ENCODE assay signal across 8 mouse cellular contexts in the genomic region with DNA sequence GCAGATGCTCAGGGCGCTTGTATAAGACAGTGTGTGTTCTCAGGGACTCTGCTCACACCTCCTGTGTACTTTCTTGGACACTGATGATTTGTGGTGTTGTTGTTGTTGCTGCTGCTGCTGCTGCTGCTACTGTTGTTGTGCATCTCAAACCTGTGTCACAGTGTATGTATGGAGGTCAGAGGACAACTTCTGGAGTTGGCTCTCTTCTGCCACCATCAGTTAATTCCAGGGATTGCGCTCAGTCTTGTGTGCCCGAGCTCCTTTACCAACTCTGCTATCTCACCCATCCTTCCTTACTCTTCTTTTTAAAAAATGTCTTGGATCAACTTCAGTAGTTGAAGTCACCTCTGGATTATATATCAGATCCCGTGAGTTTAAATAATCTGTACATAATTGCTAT. TPM values are rescaled to one million over a fixed set of nuclear protein-coding genes. Genes with fewer than 3 reads are reported as not detected.
A peak's percentile ranks its signal among the peaks of the same experiment; 100 is the strongest.
DNase-seq lines count a peak whose midpoint lies in the region; ATAC-seq and TF ChIP-seq lines count a peak whose summit lies in the region.

No protein-coding gene starts in this region.

- DNase-seq in layer of hippocampus, adult 2 months (ENCODE audit: low spot score in 2 of 2) = peak in 1 of 2 experiments; percentile 48
- no peak for DNase-seq in layer of hippocampus, adult 9-11 months
- peak; percentile 56 for DNase-seq in CH12.LX (ENCODE audit: extremely low read depth)
- DNase-seq in adrenal gland, postnatal 25 days = peak; percentile 38
- DNase-seq in embryo, embryonic 9.5 days (ENCODE audit: extremely low spot score) = peak; percentile 53
- peak; percentile 61 for DNase-seq in kidney, postnatal 0 days (ENCODE audit: low spot score)
- peak; percentile 12 to 49 for DNase-seq in natural killer cell, adult 2 months (ENCODE audit: low spot score in 2 of 2)

- in situ Hi-C loops in CH12.LX (cut with MboI; ENCODE audit: low pct_ligation_motif_present, low pct_unique_long_range_greater_than_20kb, low sequenced_read_pairs) = loop anchor here (10.0 kb wide), 1 partner anchor 120 kb away; no protein-coding TSS in a partner anchor

- no peak for TF ChIP-seq EP300 in CH12.LX (IDR thresholded peaks at IDR 0.05; ENCODE audit: low read length)

- no peak overlapping the region for H3K9ac ChIP-seq in CH12.LX (ENCODE audit: insufficient read depth, low read depth)
- H3K9ac ChIP-seq in kidney, postnatal 0 days (ENCODE audit: low read depth, low read length) = no peak overlapping the region
- no peak overlapping the region for H3K9ac ChIP-seq in forebrain, embryonic 15.5 days (replicated peaks)

- H3K79me2 ChIP-seq in CH12.LX (replicated peaks; ENCODE audit: control insufficient read depth, extremely low read depth, insufficient read depth, poor library complexity, severe bottlenecking) = no peaks in the 10 kb centered on the region

- H3K4me2 ChIP-seq in CH12.LX (ENCODE audit: insufficient read depth, low read depth, poor library complexity, severe bottlenecking) = no peak overlapping the region
- H3K4me2 ChIP-seq in kidney, postnatal 0 days (ENCODE audit: low read length) = no peak overlapping the region
- no peak overlapping the region for H3K4me2 ChIP-seq in forebrain, embryonic 15.5 days (replicated peaks)

- H3K9me3 ChIP-seq in CH12.LX (replicated peaks; ENCODE audit: low read length) = no peaks in the 10 kb centered on the region
- no peaks in the 10 kb centered on the region for H3K9me3 ChIP-seq in kidney, postnatal 0 days (replicated peaks; ENCODE audit: low read length)
- H3K9me3 ChIP-seq in forebrain, embryonic 15.5 days = no peaks in the 10 kb centered on the region

- no peak for TF ChIP-seq POLR2A in CH12.LX (IDR thresholded peaks at IDR 0.05; ENCODE audit: low read depth, low read length)

- H3K27me3 ChIP-seq in CH12.LX (replicated peaks) = no peaks in the 10 kb centered on the region
- no peaks in the 10 kb centered on the region for H3K27me3 ChIP-seq in kidney, postnatal 0 days (ENCODE audit: insufficient read depth, low read length)
- H3K27me3 ChIP-seq in forebrain, embryonic 15.5 days = no peaks in the 10 kb centered on the region

- peaks cover 0 to 17% of the 10 kb centered on the region in 2 experiments; a peak in 2 of 4 replicates for H3K4me1 ChIP-seq in CH12.LX (ENCODE audit: control insufficient read depth in 1 of 2, insufficient read depth in 2 of 2)
- H3K4me1 ChIP-seq in kidney, postnatal 0 days (replicated peaks; ENCODE audit: insufficient read depth, low read length) = no peaks in the 10 kb centered on the region
- no peaks in the 10 kb centered on the region for H3K4me1 ChIP-seq in forebrain, embryonic 15.5 days

- peak; percentile 59 for TF ChIP-seq RAD21 in CH12.LX (IDR thresholded peaks at IDR 0.05; ENCODE audit: low read depth, low read length)

- ATAC-seq in kidney, postnatal 0 days (replicated peaks; ENCODE audit: low FRiP score, low read depth) = no peak
- ATAC-seq in forebrain, embryonic 15.5 days (replicated peaks) = no peak

- dilution Hi-C loops in CH12.LX (cut with MboI; ENCODE audit: extremely low pct_ligation_motif_present, extremely low pct_unique_long_range_greater_than_20kb, low sequenced_read_pairs) = no loop called here

- peak; percentile 82 for TF ChIP-seq CTCF in layer of hippocampus, adult 2 months (conservative IDR thresholded peaks at IDR 0.05)
- TF ChIP-seq CTCF in CH12.LX (conservative IDR thresholded peaks at IDR 0.05 in 1 of 2, IDR thresholded peaks at IDR 0.05 in 1 of 2; ENCODE audit: low read depth in 2 of 2, low read length in 2 of 2) = peak; percentile 52 to 76
- TF ChIP-seq CTCF in kidney, postnatal 0 days (IDR thresholded peaks at IDR 0.05; ENCODE audit: low read depth) = peak; percentile 75

- WGBS in kidney, postnatal 0 days = 71% methylated on average over 4 of the region's 4 CpGs
- 73% methylated on average over 4 of the region's 4 CpGs for WGBS in forebrain, embryonic 15.5 days

- no peak overlapping the region for H3K27ac ChIP-seq in layer of hippocampus, adult 2 months
- no peak overlapping the region for H3K27ac ChIP-seq in CH12.LX (ENCODE audit: insufficient read depth, low read depth)
- no peak overlapping the region for H3K27ac ChIP-seq in kidney, postnatal 0 days
- H3K27ac ChIP-seq in forebrain, embryonic 15.5 days (replicated peaks) = no peak overlapping the region

- H3K36me3 ChIP-seq in CH12.LX (replicated peaks in 1 of 2; ENCODE audit: control insufficient read depth in 1 of 2, insufficient read depth in 1 of 2, low read length in 1 of 2) = peaks cover 10 to 42% of the 10 kb centered on the region in 2 experiments
- H3K36me3 ChIP-seq in kidney, postnatal 0 days (ENCODE audit: insufficient read depth, low read length) = 0 out of 2 replicates have a peak, but pooled peaks cover 5% of the 10 kb centered on the region
- peaks cover 10% of the 10 kb centered on the region; the same call in 1 of the 2 replicates for H3K36me3 ChIP-seq in forebrain, embryonic 15.5 days

- H3K4me3 ChIP-seq in layer of hippocampus, adult 2 months = no peak overlapping the region
- no peak overlapping the region for H3K4me3 ChIP-seq in CH12.LX (replicated peaks in 1 of 3; ENCODE audit: low read depth in 2 of 3, low read length in 2 of 3, poor library complexity in 1 of 3)
- no peak overlapping the region for H3K4me3 ChIP-seq in kidney, postnatal 0 days (replicated peaks; ENCODE audit: low read depth, low read length)
- no peak overlapping the region for H3K4me3 ChIP-seq in forebrain, embryonic 15.5 days

TF ChIP-seq in CH12.LX, 34 proteins besides CTCF, POLR2A, EP300 and RAD21:
- no peak for TF ChIP-seq ELF1 (IDR thresholded peaks at IDR 0.05; ENCODE audit: low read depth, low read length)
- TF ChIP-seq E2F4 (IDR thresholded peaks at IDR 0.05; ENCODE audit: insufficient replicate concordance, low read depth, low read length) = no peak
- TF ChIP-seq MEF2A (IDR thresholded peaks at IDR 0.05; ENCODE audit: borderline replicate concordance, low read depth, low read length) = no peak
- peak; percentile 61 for TF ChIP-seq SMC3 (IDR thresholded peaks at IDR 0.05; ENCODE audit: low read depth, low read length)
- no peak for TF ChIP-seq MAZ (IDR thresholded peaks at IDR 0.05; ENCODE audit: low read depth, low read length)
- TF ChIP-seq JUN (IDR thresholded peaks at IDR 0.05; ENCODE audit: insufficient read depth, low read depth, low read length) = no peak
- no peak for TF ChIP-seq CHD1 (IDR thresholded peaks at IDR 0.05; ENCODE audit: low read depth, low read length)

RNA-seq across cellular contexts. Expression of gene Sccpdh, which starts 43.7 kb away (rescaled TPM):
- 10 to 100 TPM; 54.6 to 56.1 TPM for total RNA-seq in layer of hippocampus, adult 2 months (2021)
- total RNA-seq in CH12.LX (2012; rRNA removed) (16.7 and 22.2 TPM in 2 replicates), CH12.LX (2014; rRNA removed) (18.9 and 21.9 TPM in 2 replicates)
- 9.5 and 10.3 TPM in 2 replicates for polyA plus RNA-seq in CH12.LX (2012; ENCODE audit: insufficient read length, low read depth)
- 37.3 and 41.0 TPM in 2 replicates for total RNA-seq in adrenal gland, postnatal 25 days (2021)
- 71.9 and 76.8 TPM in 2 replicates for polyA plus RNA-seq in kidney, postnatal 0 days (2015; fragmentation: Nextera tagmentation; extraction: Ambion mirVana)
- polyA plus RNA-seq in forebrain, embryonic 15.5 days (2015; fragmentation: Nextera tagmentation; extraction: Ambion mirVana) = 101 and 116 TPM in 2 replicates
